Mouse (Mus musculus) cerebellum, adult 11-12 months (tissue): ENCODE measurements around the gene Lep.

ENCODE experiments used
- DNase-seq: peaks from one replicate; pipeline ENCODE4 v3.0.0; 2022

Lep gene

DNA sequence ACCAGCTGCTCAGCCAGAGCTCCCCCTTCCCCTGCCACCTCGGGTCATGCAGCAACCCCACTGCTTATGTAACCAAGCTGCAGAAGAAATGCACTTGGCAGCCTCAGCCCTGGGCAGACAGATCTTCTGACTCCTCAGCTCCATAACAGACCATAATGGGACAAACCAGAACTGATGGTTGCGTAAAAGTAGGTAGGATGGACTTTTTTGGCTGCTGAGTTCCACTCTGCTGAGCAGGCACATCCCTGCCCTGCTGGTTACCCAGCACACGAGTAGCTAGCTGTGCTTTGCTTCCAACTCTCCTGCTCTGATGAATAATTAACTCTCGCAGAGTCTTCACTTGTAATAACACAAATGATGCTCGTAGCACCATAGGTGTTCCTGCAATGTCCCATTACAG, 10.1 kb upstream of the Lep start:
- DNase-seq, result no peak

DNA sequence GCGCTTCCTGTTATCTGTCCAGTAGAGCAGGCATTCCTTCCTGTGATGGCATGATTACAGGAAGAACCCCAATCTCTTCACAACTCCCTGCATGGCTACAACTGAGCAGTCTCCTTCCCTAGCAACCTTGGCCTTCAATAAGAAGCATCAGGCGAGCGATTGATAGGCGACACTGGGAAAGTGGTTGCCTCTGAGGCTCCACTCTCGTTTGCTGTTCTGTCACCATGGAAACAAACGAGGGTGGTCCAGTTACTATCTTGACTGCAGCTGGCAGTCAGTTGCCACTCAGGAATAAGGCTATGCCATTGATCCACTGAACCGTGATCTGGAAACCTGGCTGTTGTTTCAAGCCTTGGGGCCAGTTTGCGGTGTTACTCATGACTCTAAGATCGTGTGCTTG, 7.8 kb upstream of the Lep start:
- no peak for DNase-seq

DNA sequence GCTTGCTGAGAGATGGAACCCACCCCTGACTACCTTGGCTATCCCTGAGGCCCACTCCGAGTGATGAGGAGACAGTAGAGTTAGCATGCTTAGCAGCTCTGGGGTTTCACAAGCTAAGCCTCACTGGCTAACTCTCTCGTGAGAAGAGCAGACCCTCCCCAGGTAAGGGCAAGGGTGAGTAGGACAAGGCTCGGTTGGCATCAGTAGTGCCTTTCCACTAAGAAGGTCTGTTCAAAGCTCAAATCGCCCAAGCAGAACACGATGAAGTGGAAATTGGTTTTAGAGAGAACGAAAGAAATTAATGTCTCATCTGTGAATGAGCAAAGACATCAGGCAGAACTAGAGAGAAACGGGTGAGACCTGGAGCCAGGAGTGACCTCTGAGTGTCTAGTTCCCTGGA, 6.8 kb upstream of the Lep start:
- DNase-seq, result no peak

DNA sequence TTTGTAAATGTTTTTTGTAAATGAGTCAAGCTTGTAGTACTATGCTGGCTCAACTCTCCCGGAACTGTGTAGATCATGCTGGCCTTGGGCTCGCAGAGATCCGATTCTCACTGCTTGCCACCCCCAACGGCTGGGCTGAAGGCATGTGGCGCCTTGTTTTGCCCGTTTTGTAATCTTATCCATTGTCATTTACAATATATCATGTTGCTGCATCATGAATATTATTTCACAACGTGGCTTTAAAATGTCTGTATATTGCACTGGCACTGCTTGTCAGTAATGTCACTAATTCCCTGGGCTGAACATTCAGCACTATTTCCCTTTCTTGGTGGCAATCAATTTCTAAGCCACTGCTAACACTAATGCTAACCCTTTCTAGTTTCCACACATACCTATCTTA, 3.6 kb upstream of the Lep start:
- DNase-seq, result no peak

DNA sequence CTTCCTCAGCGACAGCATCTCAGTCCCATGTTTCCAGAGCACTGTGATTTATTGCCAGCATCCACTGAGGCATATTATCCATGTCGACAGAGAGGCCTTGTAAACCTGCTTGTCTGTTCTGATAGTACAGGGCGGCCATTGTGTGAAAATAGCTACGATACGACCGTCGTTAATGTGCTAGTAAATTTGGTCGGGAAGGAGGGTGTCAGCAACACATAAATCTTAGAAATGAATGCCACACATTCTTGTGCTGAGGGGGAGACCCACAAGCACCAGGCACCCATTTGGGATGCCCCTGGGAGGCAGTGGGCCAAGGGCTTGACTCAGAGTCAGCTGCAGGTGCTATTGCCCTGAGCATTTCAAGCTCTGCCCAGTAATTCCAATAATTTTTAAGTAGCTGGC, 6.4 kb downstream of the Lep start:
- no peak for DNase-seq

DNA sequence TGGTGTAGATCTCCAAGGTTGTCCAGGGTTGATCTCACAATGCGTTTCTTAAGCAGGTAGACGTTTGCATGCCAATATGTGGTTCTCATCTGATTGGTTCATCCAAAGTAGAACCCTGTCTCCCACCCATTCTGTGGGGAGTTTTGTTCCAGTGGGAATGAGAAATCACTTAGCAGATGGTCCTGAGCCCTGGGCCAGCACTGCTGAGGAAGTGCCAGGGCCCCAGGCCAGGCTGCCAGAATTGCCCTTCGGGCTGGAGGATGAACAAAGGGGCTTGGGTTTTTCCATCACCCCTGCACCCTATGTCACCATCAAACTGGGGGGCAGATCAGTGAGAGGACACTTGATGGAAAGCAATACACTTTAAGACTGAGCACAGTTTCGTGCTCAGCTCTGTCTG, 12.2 kb downstream of the Lep start:
- peak; percentile 59 for DNase-seq

DNA sequence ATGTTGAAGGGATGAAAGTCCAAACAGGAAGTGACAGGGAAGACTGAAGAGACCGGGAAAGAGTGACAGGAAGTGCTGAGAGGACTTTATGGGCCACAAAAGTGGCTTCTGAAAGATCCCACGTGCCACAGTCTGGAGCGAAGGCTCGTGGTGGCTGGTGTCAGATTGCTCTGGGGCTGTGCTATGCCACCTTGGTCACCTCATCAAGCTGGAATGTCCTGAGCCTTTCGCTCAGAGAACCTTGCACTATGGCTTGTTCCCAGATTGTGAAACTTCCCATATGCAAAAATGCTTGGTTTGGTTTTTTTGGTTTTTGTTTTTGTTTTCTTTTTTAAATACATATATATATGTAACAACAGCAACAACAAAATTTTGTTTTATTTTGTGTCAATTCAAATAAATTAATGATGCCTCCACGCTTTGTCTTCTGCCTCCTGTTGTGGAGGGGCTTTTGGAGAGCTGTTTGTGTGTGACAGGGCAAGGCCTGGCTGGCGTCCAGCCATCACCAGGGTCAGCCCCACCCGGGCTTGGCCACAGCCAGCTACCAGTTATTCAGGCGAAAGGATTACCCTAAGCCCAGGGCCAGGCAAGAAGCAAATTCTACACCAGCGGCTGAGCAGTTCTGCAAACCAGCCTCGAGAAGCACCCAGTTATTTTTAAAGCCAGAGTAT, 13.6 kb downstream of the Lep start:
- DNase-seq, result peak; percentile 49

DNA sequence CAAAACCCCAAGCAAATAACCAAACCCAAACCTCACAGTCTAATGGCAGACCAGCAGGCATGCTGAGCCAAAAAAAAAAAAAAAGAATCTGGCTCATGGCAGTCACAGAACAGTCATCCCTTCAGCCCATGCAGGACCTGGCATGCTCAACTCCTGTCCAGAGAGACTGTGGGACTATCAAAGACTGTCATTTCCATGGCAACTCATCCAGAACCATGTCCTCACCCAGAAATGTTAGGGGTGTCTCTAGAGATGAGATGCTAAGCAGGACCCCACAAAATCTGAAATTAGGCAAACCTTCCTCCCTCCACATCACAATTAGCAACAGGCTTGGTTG, 14.1 kb downstream of the Lep start:
- DNase-seq, result peak; percentile 30

DNA sequence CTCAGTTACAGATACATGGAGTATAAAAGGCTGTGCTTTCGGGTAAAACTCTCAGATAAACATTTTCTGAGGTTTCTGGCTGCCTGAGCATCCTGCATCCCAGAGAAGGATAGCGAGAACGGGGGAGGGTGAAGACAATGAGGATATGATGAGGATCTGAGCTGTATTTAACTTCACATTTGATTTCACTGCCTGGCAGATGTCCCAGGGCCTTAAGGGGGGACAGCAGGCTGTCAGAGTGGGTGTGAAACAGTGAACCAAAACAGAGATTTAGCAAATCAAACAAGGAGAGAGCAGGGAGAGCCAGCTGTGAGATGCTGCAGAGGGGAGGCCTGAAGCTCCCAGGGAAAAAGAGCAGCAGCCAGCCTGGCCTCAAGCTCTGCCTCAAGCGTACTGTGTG, 19.3 kb downstream of the Lep start:
- DNase-seq, result no peak

DNA sequence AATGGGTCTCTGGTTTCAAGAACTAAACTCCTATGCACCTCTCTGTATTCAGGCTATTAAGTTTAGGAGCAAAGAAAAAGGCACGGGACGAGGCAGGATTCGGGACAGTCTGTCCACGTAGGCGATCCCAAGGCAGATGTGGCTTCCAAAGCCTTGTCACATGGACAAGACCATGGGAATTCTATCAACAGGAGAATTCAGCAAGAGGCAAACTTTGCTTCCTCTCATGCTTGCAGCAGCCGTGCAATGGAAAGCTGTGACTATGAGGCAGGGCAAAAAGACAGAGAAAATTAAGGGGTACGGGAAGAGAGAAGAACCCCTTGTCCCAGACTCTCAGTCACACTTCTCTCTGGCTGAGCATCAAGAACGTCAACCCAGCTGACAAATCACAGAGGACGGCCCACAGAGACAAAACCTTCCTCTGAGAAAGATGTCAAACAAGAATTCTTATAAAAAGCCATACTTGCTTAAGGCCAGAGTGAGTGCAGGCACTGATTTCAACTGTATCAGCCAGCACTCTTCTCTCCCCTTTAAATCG, 21.9 kb downstream of the Lep start:
- no peak for DNase-seq

DNA sequence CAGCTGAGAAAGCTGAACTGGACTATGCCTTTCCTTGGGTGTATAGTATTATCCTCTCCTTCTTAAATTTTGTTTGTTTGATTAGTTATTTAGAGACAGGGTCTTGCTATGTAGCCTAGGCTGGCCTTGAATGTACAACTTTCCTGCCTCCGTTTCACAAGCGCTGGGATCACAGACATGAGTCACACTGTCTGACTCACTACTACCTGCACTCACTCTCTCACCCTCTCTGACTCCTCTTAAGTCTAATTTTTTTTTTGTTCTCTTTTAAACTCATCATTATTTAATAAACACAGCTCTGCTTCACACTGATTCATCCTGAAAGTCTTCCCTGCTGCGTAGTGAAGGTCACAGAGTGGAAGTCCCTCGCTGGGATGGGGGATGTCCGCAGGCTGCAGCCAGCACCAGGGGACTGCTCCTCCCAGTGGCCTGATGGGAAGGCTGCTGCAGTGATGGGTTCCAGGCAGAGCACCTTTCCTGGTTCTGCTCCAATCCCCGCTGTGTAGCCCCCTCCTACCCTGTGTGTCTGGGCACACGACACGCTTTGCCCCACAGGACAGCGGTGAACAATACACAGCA, 22.8 kb downstream of the Lep start:
- DNase-seq, result no peak

DNA sequence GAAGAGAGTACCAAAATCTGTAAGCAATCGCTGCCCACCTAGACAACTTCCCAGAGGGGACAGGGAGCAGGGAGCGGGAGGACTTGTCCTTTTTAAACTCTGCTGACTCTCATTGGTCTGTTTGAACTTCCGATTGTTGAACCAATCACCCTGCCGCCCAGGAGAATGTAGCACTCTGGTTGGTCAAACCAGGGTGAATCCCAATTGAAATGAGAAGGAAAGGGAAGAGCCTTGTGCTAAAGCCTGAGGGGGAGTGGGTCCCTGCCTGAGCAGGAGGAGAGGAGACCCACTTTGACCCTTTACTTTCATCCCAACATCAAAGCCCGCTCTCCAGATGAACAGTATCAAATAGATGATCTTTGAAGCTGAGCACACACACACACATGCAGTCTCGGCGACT, 24.4 kb downstream of the Lep start:
- DNase-seq, result no peak

DNA sequence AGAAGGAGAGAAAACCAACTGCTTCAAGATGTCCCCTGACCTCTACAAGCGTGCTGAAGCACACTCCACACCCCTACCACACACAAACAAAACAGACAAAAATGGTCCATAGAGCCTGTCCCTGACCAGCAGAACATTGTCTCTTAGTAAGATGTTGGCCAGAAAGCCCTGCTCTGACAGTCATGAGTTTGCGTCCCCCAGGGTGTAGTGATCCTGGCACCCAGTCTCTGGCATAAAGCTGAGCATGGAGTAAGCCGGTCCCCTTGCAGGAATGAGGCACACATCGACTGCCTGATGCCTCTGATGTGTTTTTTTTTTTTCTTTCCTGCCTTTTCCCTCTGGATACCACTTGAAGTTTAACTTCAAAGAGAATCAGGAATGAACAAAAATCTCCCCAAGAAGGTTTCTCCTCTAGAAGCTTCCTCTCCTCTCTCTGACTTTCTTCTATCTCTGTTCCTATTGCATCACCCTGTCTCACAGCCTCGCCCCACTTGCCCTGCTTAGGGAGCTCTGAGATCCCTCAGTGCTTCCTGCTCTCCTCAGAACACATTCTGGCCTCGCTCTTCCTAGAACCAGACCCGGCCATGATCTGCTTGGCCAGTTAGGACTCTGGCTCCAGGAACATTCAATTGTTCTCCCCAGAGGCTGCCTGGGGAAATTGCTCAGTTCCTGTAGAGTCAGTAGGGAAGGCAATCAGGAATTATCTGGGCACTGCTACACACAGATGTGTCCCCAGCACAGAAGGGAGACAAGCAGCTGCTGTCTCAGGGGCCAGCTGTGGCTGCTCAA, 28.1 kb downstream of the Lep start:
- no peak for DNase-seq

DNA sequence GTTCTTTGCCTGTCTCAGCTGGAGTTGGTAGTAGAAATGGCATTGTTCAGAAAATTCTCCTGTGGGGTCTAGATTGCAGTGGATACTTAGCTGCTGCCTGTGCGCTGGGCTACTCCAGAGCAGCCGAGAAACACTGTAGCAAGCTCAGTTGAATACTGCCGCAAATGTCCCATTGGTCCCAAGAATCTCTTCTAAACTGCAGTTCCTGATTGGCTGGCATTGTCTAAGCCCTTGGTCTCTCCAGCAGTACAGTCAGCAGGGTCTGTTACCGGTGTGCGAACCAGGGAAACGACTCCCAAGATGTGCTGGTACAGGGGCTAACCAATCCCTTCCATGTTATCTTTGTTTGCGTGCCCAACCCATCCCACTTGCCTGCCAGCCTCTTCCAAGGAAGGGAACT, 32.2 kb downstream of the Lep start:
- no peak for DNase-seq

DNA sequence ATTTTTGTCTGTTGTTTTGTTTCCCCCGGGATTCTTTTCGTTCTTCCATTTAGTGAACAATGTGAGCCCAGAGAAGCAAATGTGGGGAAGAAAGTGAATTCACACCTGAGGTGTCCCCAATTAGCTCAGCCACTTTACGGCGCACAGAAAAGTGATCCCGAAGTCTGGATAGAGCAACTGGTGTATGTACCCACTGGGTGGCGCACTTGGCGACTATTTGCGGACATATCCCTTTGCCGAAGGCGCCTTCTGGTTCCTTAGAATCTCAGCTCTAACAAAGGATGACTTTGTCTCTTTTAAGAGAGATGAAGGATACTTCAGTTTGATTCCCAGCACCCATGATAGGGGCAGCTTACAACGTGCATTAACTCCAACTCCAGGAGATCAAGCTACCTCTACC, 32.9 kb downstream of the Lep start:
- no peak for DNase-seq

DNA sequence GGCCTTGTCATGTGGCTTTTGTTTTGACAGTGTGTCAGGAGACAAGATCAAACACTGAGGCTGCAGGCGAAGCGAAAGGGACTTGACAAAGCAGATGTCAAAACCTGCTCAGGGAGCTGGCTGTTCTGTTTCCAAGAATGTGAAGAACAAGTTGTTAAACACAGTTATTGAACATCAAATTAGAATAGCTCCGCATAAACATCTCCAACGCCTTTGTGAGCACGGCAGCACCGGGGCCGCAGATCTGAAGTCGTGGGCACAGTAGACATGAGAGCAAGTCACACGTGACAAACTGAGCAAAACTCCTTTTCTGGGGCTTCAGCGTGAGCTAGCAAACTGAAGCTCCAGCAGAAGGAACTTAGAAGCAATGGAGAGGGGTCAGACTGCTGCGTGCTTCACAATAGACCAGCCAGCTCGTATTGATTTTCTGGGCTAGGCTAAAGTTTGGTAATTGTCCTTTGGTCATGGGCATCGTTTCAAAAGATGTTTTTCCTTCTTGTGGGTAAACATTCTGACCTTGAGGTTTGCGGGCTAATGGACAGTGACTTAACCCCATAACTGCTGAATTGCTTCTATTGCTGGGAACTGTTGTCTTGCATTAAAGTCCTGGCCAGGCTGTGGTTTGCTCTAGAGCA, 39.6 kb downstream of the Lep start:
- DNase-seq, result no peak

DNA sequence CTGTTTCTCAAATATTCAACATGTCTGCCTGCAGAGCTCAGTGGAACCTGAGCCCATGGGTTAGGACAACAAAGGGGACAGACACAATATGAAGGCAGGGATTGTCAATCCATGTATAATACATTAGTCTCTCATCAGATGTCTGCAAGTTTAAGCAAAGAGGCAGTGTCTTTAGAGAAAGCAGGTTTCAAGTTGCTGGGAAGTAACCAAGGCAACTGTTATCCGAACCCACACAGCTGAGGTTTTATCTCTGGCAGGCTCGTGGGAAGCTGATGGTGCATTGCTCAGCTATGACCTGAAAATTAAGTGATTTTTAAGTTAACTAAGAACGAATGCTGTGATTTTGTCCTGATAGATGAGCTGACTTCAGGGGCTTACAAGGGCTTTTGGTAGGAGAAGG, 40.4 kb downstream of the Lep start:
- DNase-seq, result no peak

DNA sequence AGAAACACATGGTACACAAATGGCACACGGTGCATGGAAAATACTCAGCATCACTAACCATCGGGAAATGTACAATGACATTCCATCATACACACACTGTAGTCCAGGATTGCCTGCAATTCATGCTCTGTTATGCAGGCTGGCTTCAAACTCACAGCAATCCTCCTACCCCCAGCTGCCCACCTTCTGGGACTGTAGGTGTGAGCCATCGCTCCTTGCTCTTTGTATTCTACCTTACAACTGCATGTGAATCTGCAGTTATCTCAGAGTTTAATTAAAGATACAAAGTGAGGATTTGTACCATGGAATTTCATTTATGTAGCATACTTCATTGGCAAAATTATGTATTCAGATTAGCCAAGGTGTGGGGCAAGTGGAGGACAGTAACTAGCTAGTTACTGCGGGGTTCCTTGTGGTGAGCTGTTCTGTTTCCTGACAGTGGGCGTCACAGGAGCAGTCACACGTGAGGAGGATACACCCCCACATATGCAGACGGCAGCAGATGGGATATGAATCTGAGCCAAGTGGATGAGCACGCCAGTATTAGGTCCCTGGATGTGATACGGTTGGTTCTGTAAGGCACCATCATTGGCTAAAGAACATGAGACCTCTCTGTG, 41.3 kb downstream of the Lep start:
- DNase-seq, result no peak

DNA sequence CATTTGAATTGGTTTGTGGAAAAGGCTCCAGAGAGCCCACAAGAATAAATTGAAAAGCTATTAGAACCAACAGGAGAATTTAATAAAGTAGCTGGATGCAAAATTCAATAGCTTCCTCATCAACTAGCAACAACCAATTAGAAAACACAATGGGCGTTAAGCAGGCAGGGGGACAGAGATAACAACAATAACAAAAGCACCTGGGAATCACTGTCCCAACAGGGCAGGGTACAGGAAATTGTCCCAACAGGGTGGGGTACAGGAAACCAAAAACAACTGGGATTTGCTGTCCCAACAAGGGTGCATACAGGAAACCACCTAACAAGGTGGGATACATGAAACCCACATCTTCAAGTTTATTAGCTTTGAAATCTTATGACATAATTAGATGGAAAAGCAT, 48.4 kb downstream of the Lep start:
- no peak for DNase-seq

DNA sequence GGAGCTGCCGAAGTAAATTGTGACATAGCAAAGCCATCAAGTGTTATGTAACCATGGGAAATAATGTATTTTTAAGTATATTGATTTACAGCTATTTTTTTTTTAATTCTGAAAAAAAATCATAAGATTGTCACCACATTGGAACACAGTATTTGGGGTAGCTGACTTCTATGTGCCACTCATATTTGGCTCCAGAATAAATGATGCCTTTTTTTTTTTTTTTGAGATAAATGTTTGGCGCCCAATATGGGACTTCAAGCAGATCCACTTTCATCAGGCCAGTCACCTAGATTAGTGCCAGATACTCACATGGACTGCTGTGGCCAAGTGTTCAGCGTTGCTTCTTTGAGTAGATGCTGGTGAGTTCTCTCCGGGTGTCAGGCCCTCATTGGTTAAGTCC, 51.5 kb downstream of the Lep start:
- DNase-seq, result no peak

DNA sequence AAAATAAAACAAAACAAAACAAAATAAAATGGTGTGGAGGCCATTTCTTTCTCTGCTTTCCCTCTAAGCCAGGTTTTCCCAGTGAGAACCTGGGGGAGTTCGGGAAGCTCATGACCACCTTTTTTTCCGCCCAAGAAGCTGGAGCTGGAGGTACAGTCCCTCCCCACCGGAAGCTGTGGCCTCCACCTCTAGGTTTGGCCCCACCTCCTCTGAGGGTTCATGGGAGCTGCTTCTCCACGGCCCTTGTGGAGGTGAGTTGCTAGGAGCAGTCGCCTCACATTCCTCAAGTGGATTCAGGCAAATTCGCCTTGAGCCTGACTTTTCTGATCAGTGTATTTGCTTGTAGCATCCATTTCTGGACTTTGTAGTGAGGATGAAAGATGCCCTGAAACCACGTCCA, 55.7 kb downstream of the Lep start:
- no peak for DNase-seq

DNA sequence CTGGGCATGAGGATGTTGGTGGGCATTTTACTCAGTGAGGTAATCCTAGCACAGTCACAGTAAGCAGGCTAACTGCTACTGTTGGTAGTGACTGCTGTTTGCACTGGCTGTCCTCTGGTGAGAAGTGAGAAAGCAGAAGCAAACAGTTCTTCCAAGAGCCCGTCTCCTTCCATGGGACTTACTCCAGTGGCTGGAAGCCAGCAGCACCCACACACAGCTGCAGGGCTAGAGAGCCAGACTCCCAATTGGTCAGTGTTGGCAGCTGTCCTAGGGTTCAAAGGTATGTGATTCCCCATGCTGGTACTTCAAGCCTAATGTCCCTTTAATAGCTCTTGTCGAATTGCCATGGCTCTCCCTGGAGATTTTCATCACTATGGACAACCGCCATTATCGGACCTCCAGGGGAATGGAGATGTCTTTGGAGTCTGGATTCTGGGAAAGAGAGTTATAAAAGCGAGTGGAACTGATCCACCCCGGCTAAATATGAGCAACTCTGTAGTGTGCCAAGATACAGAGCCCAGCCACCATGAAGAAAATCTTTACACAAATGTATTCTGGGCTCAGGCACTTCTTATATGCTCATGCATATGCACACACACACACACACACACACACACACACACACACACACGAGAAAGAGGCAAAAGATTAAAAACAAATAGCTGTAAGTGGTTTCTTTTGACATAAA, 57.5 kb downstream of the Lep start:
- no peak for DNase-seq

DNA sequence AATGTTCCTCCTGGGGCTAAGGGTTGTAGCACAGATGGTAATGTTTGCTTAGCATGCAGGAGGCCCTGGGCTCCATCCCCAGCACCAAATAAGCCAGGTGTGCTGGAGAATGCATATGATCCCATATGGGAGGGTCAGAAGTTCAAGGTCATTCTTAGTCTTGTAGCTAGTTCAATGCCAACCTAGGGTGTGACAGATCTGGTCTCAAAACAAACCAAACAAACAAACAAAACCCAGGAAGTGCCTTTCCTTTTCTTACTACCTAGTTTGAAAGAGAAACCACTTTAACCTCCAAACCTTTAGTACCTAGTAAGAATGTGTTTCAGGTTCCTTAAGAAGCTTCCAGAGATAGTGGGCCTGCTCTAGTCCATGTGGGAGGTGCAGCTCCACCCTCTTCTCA, 58.2 kb downstream of the Lep start:
- DNase-seq, result no peak
